Mouse (Mus musculus) heart, embryonic 10.5 days (tissue): ENCODE data around the gene Abce1. TPM values are rescaled to one million over a fixed set of nuclear protein-coding genes. Genes with fewer than 3 reads are reported as not detected.
A peak's percentile ranks its signal among the peaks of the same experiment; 100 is the strongest.
"Not testable (repeated sequence)": the region's sequence is repeated elsewhere in the genome, so short reads cannot be mapped to it uniquely, and the experiment has no call there.

ENCODE experiments used
- DNase-seq: peaks from one replicate; pipeline ENCODE4 v3.0.0-alpha.2; 2017; ENCODE audit warnings: low spot score
- H3K27ac ChIP-seq: fragments of 300-500 bp; sonication (generic); 2 replicates; pipeline ENCODE4 v1.5.1; 2016; ENCODE audit warnings: mild to moderate bottlenecking
- H3K27me3 ChIP-seq: fragments of 300-500 bp; sonication (generic); 2 replicates; pipeline ENCODE4 v1.6.1; 2016; ENCODE audit warnings: mild to moderate bottlenecking; ENCODE audit not compliant: poor library complexity, insufficient read depth, severe bottlenecking
- H3K36me3 ChIP-seq: fragments of 300-500 bp; sonication (generic); 2 replicates; pipeline ENCODE4 v1.6.1; 2016; ENCODE audit warnings: mild to moderate bottlenecking, moderate library complexity
- H3K4me1 ChIP-seq: fragments of 300-500 bp; sonication (generic); 2 replicates; pipeline ENCODE4 v1.6.1; 2016; ENCODE audit warnings: mild to moderate bottlenecking
- H3K4me3 ChIP-seq: fragments of 300-500 bp; sonication (generic); 2 replicates; pipeline ENCODE4 v1.5.1; 2016; ENCODE audit warnings: mild to moderate bottlenecking, moderate library complexity
- H3K9me3 ChIP-seq: fragments of 300-500 bp; sonication (generic); 2 replicates; pipeline ENCODE4 v1.6.1; 2016; ENCODE audit warnings: mild to moderate bottlenecking, moderate library complexity
- WGBS: fragments of 180-500 bp; shearing (Covaris S2); methylation state at CpG from one replicate; pipeline ENCODE4 v1.1.7; 2016; 5-methylcytosine and 5-hydroxymethylcytosine counted together
- polyA plus RNA-seq: library from polyadenylated mRNA; unstranded; fragments of >200 nt; fragmentation: Nextera tagmentation; extraction: Ambion mirVana; gene quantifications from 2 replicates; pipeline ENCODE4 v1.2.1, GENCODE M21; 2016

Abce1 gene
- 110 and 120 TPM in 2 replicates for polyA plus RNA-seq

DNA sequence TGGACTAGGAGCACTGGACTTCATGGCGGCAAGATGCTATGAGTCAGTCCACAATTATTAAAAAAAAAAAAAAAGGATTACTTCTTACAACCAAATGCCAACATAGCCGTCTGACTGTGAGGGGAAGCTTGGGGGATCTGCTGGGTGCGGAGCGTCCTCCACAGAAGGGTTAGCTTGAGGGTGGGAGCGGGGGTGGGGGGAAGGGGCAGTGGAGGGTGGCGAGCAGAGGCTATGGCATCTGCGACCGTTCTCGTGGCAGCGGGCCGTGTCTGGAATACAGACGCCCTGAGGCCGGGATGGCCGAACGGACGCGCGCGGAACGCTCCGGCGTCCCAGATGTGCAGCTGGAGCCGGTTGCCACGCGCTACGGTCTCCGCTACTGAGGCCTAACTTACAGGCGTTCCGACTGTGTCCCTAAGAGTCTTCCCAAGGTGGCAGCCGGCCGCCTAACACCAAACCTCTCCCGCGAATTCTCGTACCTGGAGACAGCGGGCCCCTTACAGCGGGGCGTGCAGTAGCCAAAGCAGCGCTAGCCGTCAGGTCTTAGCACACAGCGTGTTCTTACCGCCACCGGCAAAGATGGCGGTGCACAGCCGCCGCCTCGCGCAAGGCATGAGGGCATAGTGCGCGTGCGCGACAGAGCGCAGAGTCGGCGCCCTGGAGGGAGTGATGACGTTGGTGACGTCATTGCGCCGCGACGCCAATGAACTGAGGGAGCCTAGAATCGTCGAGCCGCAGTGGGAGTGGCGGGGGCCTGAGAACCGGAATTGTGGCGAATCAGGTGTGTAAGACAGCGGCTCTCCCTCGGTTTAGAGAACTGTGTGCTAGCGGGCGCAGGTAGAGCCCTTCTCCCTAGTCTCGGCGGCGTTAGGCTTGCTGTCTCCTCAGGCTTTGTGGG is at the start of gene Abce1, which contains the start of gene Anapc10:
TSS of gene Abce1 (minus strand) at position 677 of the 898 bp plus-strand sequence.
TSS of gene Anapc10 (plus strand) at position 757 of the 898 bp plus-strand sequence.
- H3K4me3 ChIP-seq, result peak within 1 kb of the TSS; percentile 93
- peak within 1 kb of the TSS; percentile 95 for H3K27ac ChIP-seq
- under 1% methylated on average over 73 of the region's 73 CpGs for WGBS
- H3K27me3 ChIP-seq, result no peaks in the 10 kb centered on the region
- H3K4me1 ChIP-seq, result peaks cover 5% of the 10 kb centered on the region
- DNase-seq, result peak; percentile 98
- no peaks in the 10 kb centered on the region for H3K9me3 ChIP-seq
- H3K36me3 ChIP-seq, result peaks cover 34% of the 10 kb centered on the region

DNA sequence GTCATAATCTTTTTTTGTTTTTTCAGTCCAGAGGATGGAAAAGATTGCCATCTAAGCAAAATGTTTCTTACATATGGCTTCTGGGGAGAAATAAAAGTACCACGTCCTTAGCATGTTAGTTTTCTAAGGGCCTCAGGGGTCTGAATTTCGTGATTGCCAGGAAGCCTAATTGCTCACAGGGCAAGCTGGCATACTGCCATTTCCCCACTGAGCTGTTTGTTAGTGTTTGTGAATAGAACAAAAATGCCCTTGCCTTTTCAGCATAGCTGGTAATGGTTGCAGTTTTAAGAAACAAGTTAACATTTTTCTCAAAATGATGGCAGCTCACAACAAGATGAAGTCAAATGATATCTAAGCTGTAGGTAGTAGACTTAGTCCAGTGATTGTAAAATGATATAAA is 38.8 kb upstream of the Abce1 start:
- H3K27me3 ChIP-seq, result no peaks in the 10 kb centered on the region
- 68% methylated on average over 2 of the region's 2 CpGs for WGBS
- DNase-seq, result no peak
- H3K27ac ChIP-seq, result no peak overlapping the region
- H3K4me1 ChIP-seq, result no peaks in the 10 kb centered on the region
- H3K4me3 ChIP-seq, result no peak overlapping the region
- no peaks in the 10 kb centered on the region for H3K9me3 ChIP-seq
- H3K36me3 ChIP-seq, result 0 out of 2 replicates have a peak, but pooled peaks cover 5% of the 10 kb centered on the region

DNA sequence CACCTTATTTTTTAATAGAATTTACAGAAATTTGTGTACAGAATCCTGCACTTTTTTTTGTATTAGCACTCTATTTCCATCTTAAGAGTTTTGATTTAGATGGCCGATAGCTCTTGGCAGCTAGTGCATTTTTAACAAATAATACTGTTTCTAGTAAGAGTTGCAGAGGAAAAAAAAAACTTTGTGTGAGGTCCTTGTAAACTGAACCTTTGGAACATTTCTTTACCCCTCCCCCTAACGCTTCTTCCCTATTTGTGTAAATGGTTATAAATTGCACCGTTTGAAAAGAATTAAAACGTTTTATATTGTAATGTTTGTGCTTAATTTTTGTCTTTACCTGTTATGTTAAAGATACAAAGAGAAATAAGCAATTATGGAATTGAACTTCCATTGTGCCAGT is 37.1 kb upstream of the Abce1 start:
- no peak overlapping the region for H3K27ac ChIP-seq
- 76% methylated on average over 4 of the region's 4 CpGs for WGBS
- H3K4me3 ChIP-seq, result no peak overlapping the region
- 0 out of 2 replicates have a peak, but pooled peaks cover 6% of the 10 kb centered on the region for H3K36me3 ChIP-seq
- no peaks in the 10 kb centered on the region for H3K27me3 ChIP-seq
- DNase-seq, result no peak
- H3K4me1 ChIP-seq, result no peaks in the 10 kb centered on the region
- no peaks in the 10 kb centered on the region for H3K9me3 ChIP-seq

DNA sequence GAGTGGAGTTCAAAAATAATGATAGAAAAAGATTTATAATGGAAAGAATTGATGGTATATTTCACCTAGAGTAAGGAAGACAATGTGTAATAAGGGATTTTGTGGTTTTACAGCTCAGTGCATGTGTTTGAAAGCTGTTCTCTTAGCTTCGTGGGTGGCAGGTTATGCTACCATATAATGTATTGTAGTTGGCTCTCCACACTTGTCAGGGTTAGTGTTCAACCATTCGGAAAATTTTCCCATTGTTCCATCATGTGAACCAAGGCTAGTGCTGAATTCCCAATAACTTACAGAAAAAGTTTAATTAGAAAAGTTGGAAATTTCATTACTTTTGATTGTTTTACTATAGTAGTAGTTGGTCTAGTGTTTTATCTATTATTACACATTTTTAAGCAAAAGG is 36.6 kb upstream of the Abce1 start:
- Histone ChIP-seq H3K27ac (no peak overlapping the region), H3K36me3 (0 out of 2 replicates have a peak, but pooled peaks cover 6% of the 10 kb centered on the region), H3K4me1 (no peaks in the 10 kb centered on the region), H3K27me3 (no peaks in the 10 kb centered on the region), H3K4me3 (no peak overlapping the region), H3K9me3 (no peaks in the 10 kb centered on the region)
- WGBS, result 84% methylated on average over 2 of the region's 2 CpGs
- DNase-seq, result no peak

DNA sequence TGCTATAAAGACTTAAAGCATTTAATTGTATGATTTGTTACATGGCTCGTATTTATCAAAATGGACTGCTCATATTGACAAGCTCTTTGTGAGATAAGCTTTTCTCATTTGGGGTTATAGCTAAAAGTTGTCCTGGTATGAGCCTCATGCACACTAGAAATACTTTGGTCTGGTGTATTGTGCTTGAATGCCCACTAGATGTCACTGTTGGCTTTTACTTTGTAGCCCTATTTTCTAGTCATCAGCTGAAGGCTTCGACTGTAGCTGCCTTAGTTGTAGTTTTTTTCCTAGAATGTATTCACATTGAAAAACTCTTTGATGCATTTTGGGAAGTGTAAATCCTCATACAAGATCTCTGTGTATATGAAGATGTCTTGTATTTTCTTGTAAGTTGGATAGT is 22.8 kb upstream of the Abce1 start:
- H3K9me3 ChIP-seq, result no peaks in the 10 kb centered on the region
- no peak for DNase-seq
- 15% methylated on average over 2 of the region's 2 CpGs for WGBS
- H3K4me1 ChIP-seq, result no peaks in the 10 kb centered on the region
- no peak overlapping the region for H3K4me3 ChIP-seq
- peaks cover 11% of the 10 kb centered on the region; the same call in 1 of the 2 replicates for H3K36me3 ChIP-seq
- no peak overlapping the region for H3K27ac ChIP-seq
- no peaks in the 10 kb centered on the region for H3K27me3 ChIP-seq

DNA sequence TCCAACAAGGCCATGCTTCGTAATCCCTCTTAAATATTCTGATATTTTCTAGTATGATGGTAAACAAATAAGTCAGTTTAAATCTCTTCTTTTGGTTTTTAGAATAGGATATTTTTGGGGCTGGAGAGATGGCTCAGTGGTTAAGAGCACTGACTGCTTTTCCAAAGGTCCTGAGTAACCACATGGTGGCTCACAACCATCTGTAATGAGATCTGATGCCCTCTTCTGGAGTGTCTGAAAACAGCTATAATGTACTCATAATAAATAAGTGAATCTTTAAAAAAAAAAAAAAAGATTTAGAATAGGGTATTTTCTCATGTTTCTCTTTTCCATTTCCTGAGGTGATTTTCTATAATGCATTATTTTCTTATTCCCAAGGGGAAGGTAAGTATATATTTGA is 16.4 kb upstream of the Abce1 start:
- no peak for DNase-seq
- peaks cover 23% of the 10 kb centered on the region; the same call in 1 of the 2 replicates for H3K36me3 ChIP-seq
- no peaks in the 10 kb centered on the region for H3K4me1 ChIP-seq
- H3K9me3 ChIP-seq, result no peaks in the 10 kb centered on the region
- H3K27ac ChIP-seq, result no peak overlapping the region
- no peak overlapping the region for H3K4me3 ChIP-seq
- 94% methylated on average over 1 of the region's 1 CpGs for WGBS
- no peaks in the 10 kb centered on the region for H3K27me3 ChIP-seq

DNA sequence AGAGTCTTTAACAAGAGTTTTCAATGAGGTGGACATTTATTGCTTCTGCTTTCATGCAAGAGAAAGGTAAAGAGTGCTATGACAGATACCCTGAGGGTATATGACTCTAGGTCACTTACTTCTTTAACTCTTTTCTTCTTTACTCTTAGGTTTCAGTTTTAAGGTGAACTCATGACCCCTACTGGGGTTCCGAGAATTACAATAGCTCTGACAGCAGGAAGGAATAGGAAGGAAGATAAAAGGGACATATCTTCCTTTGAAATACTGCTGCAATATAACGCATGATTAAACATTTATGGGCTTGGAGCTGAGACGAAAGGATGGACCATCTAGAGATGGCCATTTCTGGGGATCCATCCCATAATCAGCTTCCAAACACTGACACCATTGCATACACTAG is 13.0 kb upstream of the Abce1 start:
- no peak for DNase-seq
- 73% methylated on average over 3 of the region's 3 CpGs for WGBS
- peaks cover 43% of the 10 kb centered on the region for H3K36me3 ChIP-seq
- H3K27ac ChIP-seq, result no peak overlapping the region
- H3K27me3 ChIP-seq, result no peaks in the 10 kb centered on the region
- no peaks in the 10 kb centered on the region for H3K4me1 ChIP-seq
- H3K4me3 ChIP-seq, result no peak overlapping the region
- H3K9me3 ChIP-seq, result no peaks in the 10 kb centered on the region

DNA sequence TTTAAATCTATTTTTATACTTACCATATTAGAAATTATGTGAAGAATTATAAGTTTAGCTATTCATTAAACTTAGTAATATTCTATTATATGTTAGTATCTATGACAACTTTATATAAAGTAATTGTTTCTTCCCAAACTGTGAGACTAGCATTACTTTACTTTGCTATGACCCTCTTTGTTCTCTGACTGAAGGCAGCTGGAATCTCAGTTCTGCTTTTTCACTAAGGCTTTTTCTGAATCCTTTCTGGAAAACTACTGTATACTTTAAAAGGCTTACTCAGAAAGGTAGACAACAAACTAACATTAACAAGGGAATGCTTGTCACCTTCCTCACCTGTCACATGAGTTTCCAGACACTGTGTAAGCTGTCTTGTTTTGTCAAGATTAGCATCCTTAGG is 11.8 kb upstream of the Abce1 start:
- Histone ChIP-seq H3K36me3 (peaks cover 43% of the 10 kb centered on the region), H3K4me1 (no peaks in the 10 kb centered on the region), H3K4me3 (no peak overlapping the region), H3K27ac (no peak overlapping the region), H3K27me3 (no peaks in the 10 kb centered on the region), H3K9me3 (no peaks in the 10 kb centered on the region)
- no peak for DNase-seq

DNA sequence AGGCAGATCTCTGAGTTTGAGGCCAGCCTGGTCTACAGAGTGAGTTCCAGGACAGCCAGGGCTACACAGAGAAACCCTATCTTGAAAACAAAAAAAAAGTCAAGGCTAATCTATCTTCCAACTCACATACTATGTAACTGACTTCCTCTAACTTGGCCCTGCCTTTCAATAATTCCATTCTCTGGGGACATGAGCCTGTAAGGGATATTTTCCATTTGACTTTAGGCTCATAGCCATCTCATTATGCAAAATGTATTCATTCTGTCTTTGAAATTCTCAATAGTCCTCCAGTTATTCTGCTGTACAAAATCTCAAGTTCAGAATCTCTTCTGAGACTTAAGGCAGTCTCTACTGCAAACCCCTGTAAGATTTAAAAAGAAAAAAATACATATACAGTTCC is 10.0 kb upstream of the Abce1 start:
- no peak for DNase-seq
- Histone ChIP-seq H3K4me3 (no peak overlapping the region), H3K9me3 (no peaks in the 10 kb centered on the region), H3K27me3 (no peaks in the 10 kb centered on the region), H3K36me3 (peaks cover 55% of the 10 kb centered on the region), H3K27ac (no peak overlapping the region), H3K4me1 (no peaks in the 10 kb centered on the region)

DNA sequence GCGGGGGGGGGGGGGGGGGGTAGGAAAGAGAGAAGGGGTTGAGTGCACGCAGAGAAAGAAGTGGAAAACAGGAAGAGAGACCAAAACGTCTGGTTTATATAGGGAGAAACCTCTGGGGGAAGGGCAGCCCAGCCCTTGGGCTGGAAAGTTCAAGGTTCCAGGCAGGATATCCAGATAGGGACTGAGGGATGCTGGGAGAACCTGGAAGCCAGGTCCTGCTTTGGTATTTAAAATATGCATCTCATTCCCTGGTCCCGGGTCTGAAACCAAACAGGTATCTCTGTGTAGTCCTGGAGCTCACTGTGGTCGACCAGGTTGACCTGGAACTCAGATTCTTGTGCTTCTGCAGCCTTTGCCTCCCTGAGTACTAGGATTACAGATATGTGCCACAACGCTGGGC is 1.1 kb upstream of the Abce1 start:
- Histone ChIP-seq H3K9me3 (no peaks in the 10 kb centered on the region), H3K36me3 (peaks cover 34% of the 10 kb centered on the region; the same call in 1 of the 2 replicates), H3K27me3 (no peaks in the 10 kb centered on the region), H3K4me1 (peaks cover 5% of the 10 kb centered on the region), H3K4me3 (peak overlapping the region; percentile 93), H3K27ac (no peak overlapping the region)
- DNase-seq, result no peak
- WGBS, result 42% methylated on average over 6 of the region's 6 CpGs

DNA sequence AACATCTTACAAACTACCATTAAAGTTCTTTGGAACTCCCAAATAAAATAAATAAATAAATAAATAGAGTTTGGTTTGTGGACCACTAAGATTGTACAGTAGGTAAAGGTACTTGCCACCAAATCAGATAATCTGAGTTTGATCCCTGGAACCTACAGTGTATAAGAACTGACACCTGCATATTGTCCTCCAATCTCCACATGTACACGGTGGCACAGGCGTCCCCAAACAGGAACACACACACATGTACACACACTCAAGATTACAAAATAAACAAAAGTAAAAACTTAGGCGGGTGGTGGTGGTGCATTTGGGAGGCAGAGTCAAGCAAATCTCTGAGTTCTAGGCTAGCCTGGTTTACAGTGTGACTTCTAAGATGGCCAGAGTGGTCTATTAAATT is 4.9 kb downstream of the Abce1 start:
- H3K4me3 ChIP-seq, result no peak overlapping the region
- 85% methylated on average over 3 of the region's 3 CpGs for WGBS
- H3K9me3 ChIP-seq, result no peaks in the 10 kb centered on the region
- no peak for DNase-seq
- H3K36me3 ChIP-seq, result peaks cover 55% of the 10 kb centered on the region
- H3K27ac ChIP-seq, result no peak overlapping the region
- H3K27me3 ChIP-seq, result no peaks in the 10 kb centered on the region
- no peaks in the 10 kb centered on the region for H3K4me1 ChIP-seq

DNA sequence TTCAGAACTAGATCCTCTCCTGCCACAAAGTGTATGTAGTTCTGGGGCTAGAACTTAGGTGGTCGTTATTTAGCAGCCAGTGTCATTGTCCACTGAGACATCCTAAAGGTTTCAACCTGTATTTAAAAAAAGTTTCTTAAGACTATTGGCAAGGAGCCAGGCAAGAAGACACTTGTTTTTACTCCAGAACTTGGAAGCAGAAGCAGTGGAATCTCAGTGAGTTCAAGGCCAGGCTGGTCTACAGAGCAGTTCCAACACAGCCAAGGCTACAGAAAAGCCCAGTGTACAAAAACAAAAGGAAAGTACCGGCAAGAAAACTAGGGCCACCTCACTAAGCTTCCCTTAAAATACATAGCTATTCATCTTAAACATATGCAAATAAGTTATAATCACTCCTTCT is 19.0 kb downstream of the Abce1 start:
- no peak for DNase-seq
- Histone ChIP-seq H3K4me1 (no peaks in the 10 kb centered on the region), H3K9me3 (no peaks in the 10 kb centered on the region), H3K36me3 (peaks cover 95% of the 10 kb centered on the region), H3K27ac (no peak overlapping the region), H3K27me3 (no peaks in the 10 kb centered on the region), H3K4me3 (no peak overlapping the region)
- WGBS, result 87% methylated on average over 2 of the region's 2 CpGs

DNA sequence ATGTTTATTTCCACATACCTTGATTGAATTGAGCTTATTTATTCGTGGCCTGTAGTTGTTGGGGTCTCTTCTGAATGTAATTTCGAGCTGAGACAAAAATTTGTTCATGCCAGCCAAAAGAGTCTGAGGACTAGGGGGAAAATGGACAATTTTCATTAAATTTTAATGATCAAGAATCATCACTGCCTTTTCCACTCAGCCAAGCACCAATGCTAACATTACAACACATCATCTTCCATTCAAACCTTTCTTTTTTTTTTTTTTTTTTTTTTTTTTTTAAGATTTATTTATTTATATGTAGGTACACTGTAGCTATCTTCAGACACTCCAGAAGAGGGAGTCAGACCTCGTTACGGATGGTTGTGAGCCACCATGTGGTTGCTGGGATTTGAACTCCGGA is 25.6 kb downstream of the Abce1 start:
- peaks cover 94% of the 10 kb centered on the region for H3K36me3 ChIP-seq
- 87% methylated on average over 5 of the region's 5 CpGs for WGBS
- H3K4me3 ChIP-seq, result not testable (repeated sequence)

More for the DNA sequence above, 25.6 kb downstream of the Abce1 start:
- not testable (repeated sequence) for H3K4me1 ChIP-seq, H3K27me3 ChIP-seq, H3K9me3 ChIP-seq, DNase-seq, H3K27ac ChIP-seq
